Mouse (Mus musculus): ENCODE data around the gene Snap91. TPM values are rescaled to one million over a fixed set of nuclear protein-coding genes. Genes with fewer than 3 reads are reported as not detected.

Snap91 gene
- polyA plus RNA-seq, 1 experiment = not detected

- no peak for TF ChIP-seq GATA1 (IDR thresholded peaks at IDR 0.05; ENCODE audit: low read length)
These were observed 29.8 kb downstream of the Snap91 start for GRCm38 (mm10) chr9:86850452-86851207.

- TF ChIP-seq GATA1 (IDR thresholded peaks at IDR 0.05; ENCODE audit: low read length) = no peak
These were observed 36.6 kb downstream of the Snap91 start for GRCm38 (mm10) chr9:86843747-86844353.

- TF ChIP-seq GATA1 (IDR thresholded peaks at IDR 0.05; ENCODE audit: low read length) = no peak
These were observed 50.7 kb downstream of the Snap91 start for GRCm38 (mm10) chr9:86829792-86830191.

GRCm38 (mm10) chr9:86829034-86829433 lies 51.4 kb downstream of the Snap91 start:
- no peak for TF ChIP-seq GATA1 (IDR thresholded peaks at IDR 0.05; ENCODE audit: low read length)

- TF ChIP-seq GATA1 (IDR thresholded peaks at IDR 0.05; ENCODE audit: low read length) = no peak
These were observed 61.1 kb downstream of the Snap91 start for GRCm38 (mm10) chr9:86819366-86819765.

- no peak for TF ChIP-seq GATA1 (IDR thresholded peaks at IDR 0.05; ENCODE audit: low read length)
These were observed 62.8 kb downstream of the Snap91 start for GRCm38 (mm10) chr9:86817673-86818072.

GRCm38 (mm10) chr9:86814340-86814739 lies 66.1 kb downstream of the Snap91 start:
- no peak for TF ChIP-seq GATA1 (IDR thresholded peaks at IDR 0.05; ENCODE audit: low read length)

- TF ChIP-seq GATA1 (IDR thresholded peaks at IDR 0.05; ENCODE audit: low read length) = no peak
These were observed 67.1 kb downstream of the Snap91 start for GRCm38 (mm10) chr9:86813327-86813726.

GRCm38 (mm10) chr9:86810696-86811232 lies 69.7 kb downstream of the Snap91 start:
- no peak for TF ChIP-seq GATA1 (IDR thresholded peaks at IDR 0.05; ENCODE audit: low read length)

- no peak for TF ChIP-seq GATA1 (IDR thresholded peaks at IDR 0.05; ENCODE audit: low read length)
These were observed 70.2 kb downstream of the Snap91 start for GRCm38 (mm10) chr9:86810213-86810612.

- TF ChIP-seq GATA1 (IDR thresholded peaks at IDR 0.05; ENCODE audit: low read length) = no peak
These were observed 79.8 kb downstream of the Snap91 start for GRCm38 (mm10) chr9:86800600-86801163.

GRCm38 (mm10) chr9:86799099-86799498 lies 81.4 kb downstream of the Snap91 start:
- TF ChIP-seq GATA1 (IDR thresholded peaks at IDR 0.05; ENCODE audit: low read length) = no peak

GRCm38 (mm10) chr9:86798686-86799085 lies 81.8 kb downstream of the Snap91 start:
- TF ChIP-seq GATA1 (IDR thresholded peaks at IDR 0.05; ENCODE audit: low read length) = no peak

- no peak for TF ChIP-seq GATA1 (IDR thresholded peaks at IDR 0.05; ENCODE audit: low read length)
These were observed 82.3 kb downstream of the Snap91 start for GRCm38 (mm10) chr9:86798129-86798528.

- no peak for TF ChIP-seq GATA1 (IDR thresholded peaks at IDR 0.05; ENCODE audit: low read length)
These were observed 82.9 kb downstream of the Snap91 start for GRCm38 (mm10) chr9:86797553-86797952.

- no peak for TF ChIP-seq GATA1 (IDR thresholded peaks at IDR 0.05; ENCODE audit: low read length)
These were observed 85.2 kb downstream of the Snap91 start for GRCm38 (mm10) chr9:86795236-86795635.

All from G1E-ER4 (cell line).